Mouse (Mus musculus) common myeloid progenitor, adult 5-6 weeks (primary cell): ENCODE measurements around the gene Cdk2. TPM values are rescaled to one million over a fixed set of nuclear protein-coding genes. Genes with fewer than 3 reads are reported as not detected.
A peak's percentile ranks its signal among the peaks of the same experiment; 100 is the strongest.

Experiments
- ATAC-seq: replicated peaks from 2 replicates; pipeline ENCODE4 v1.8.0; 2016; ENCODE audit warnings: low read depth, mild to moderate bottlenecking, moderate TSS enrichment, inconsistent platforms; ENCODE audit not compliant: poor library complexity, severe bottlenecking
- total RNA-seq: library from RNA; stranded (forward); fragments of 200-1000, 187-1606 nt; gene quantifications from 2 replicates; pipeline ENCODE4 v1.2.3, GENCODE M21; 2017

Gene Cdk2
- total RNA-seq, 1 experiment from 2014 or later, result 69.2 TPM

- peak; percentile 10; the same call in 1 of the 2 replicates for ATAC-seq
These were observed 474 bp upstream of the Cdk2 start for GRCm38 (mm10) chr10:128705317-128705693.

GRCm38 (mm10) chr10:128703895-128704294, 936 bp downstream of the Cdk2 start, which contains the start of gene Pmel:
Gene Pmel (plus strand): TSS chr10:128704195.
- no peak for ATAC-seq

GRCm38 (mm10) chr10:128702328-128703007, 2.4 kb downstream of the Cdk2 start:
- no peak for ATAC-seq

- no peak for ATAC-seq
These were observed 4.1 kb downstream of the Cdk2 start for GRCm38 (mm10) chr10:128700712-128701111.

- ATAC-seq, result no peak
These were observed 5.2 kb downstream of the Cdk2 start for GRCm38 (mm10) chr10:128699611-128700010.

GRCm38 (mm10) chr10:128699006-128699405, 5.8 kb downstream of the Cdk2 start:
- ATAC-seq, result no peak

- ATAC-seq, result no peak
These were observed 7.6 kb downstream of the Cdk2 start for GRCm38 (mm10) chr10:128697072-128697725.

GRCm38 (mm10) chr10:128695992-128696807, 8.6 kb downstream of the Cdk2 start, which contains the start of gene Rab5b:
Gene Rab5b (minus strand): TSS chr10:128696264.
- ATAC-seq, result peak; percentile 92

GRCm38 (mm10) chr10:128695411-128695991, 9.3 kb downstream of the Cdk2 start:
- no peak for ATAC-seq

- ATAC-seq, result peak; percentile 57; the same call in 1 of the 2 replicates
These were observed 30.3 kb downstream of the Cdk2 start for GRCm38 (mm10) chr10:128674469-128675008.

GRCm38 (mm10) chr10:128673763-128674468, 30.9 kb downstream of the Cdk2 start, which contains the start of gene Suox:
Gene Suox (minus strand): TSS chr10:128674073.
- ATAC-seq, result peak; percentile 78

GRCm38 (mm10) chr10:128671148-128671547, 33.7 kb downstream of the Cdk2 start:
- ATAC-seq, result no peak

GRCm38 (mm10) chr10:128668790-128669672, 35.8 kb downstream of the Cdk2 start:
- ATAC-seq, result 0 out of 2 replicates have a peak, but pooled peaks have one; percentile 10

- ATAC-seq, result no peak
These were observed 39.0 kb downstream of the Cdk2 start for GRCm38 (mm10) chr10:128665806-128666205.

GRCm38 (mm10) chr10:128665307-128665706, 39.5 kb downstream of the Cdk2 start:
- no peak for ATAC-seq

GRCm38 (mm10) chr10:128664808-128665207, 40.0 kb downstream of the Cdk2 start:
- no peak for ATAC-seq

GRCm38 (mm10) chr10:128663441-128664220, 41.2 kb downstream of the Cdk2 start:
- ATAC-seq, result peak; percentile 33
